Mouse (Mus musculus) bone marrow macrophage, adult 2 months (primary cell): ENCODE measurements at regions not wholly inside any gene's neighbourhood (a gene's known extent, or its start where the extent isn't known, plus 50 kb on each side); places are given as distances from the start of the nearest gene placed in this dataset.

Experiments
- H3K27ac ChIP-seq: 2 replicates; pipeline ENCODE4 v1.5.1; 2012; ENCODE audit warnings: low read depth, low read length; ENCODE audit not compliant: insufficient read depth
- H3K4me1 ChIP-seq: 2 replicates; pipeline ENCODE4 v1.6.1; 2012; ENCODE audit warnings: low read length; ENCODE audit not compliant: control insufficient read depth, insufficient read depth
- H3K4me3 ChIP-seq: 2 replicates; pipeline ENCODE4 v1.5.1; 2012; ENCODE audit warnings: mild to moderate bottlenecking, low read length, moderate library complexity; ENCODE audit not compliant: insufficient read depth
- CTCF ChIP-seq: IDR thresholded peaks from 2 replicates; pipeline ENCODE4 v1.5.1; 2012; ENCODE audit warnings: low read depth, mild to moderate bottlenecking, low read length, moderate library complexity
- POLR2A ChIP-seq: IDR thresholded peaks from 2 replicates; pipeline ENCODE4 v1.6.1; 2012; ENCODE audit warnings: mild to moderate bottlenecking, low read depth, low read length, borderline replicate concordance

- TF ChIP-seq POLR2A (no peak), CTCF (no peak)
- no peak overlapping the region for H3K27ac ChIP-seq
- H3K4me1 ChIP-seq = no peaks in the 10 kb centered on the region
These were observed 646.7 kb downstream of the Rab28 start for GRCm38 (mm10) chr5:41061222-41061621.

GRCm38 (mm10) chr5:41058015-41058414 lies 649.9 kb downstream of the Rab28 start:
- no peak for TF ChIP-seq CTCF
- TF ChIP-seq POLR2A = no peak
- no peak overlapping the region for H3K4me3 ChIP-seq
- H3K4me1 ChIP-seq = no peaks in the 10 kb centered on the region
- no peak overlapping the region for H3K27ac ChIP-seq

More at GRCm38 (mm10) chr5:41061222-41061621, 646.7 kb downstream of the Rab28 start:
- no peak overlapping the region for H3K4me3 ChIP-seq

- no peaks in the 10 kb centered on the region for H3K4me1 ChIP-seq
- no peak overlapping the region for H3K27ac ChIP-seq
- no peak for TF ChIP-seq CTCF
- TF ChIP-seq POLR2A = no peak
- no peak overlapping the region for H3K4me3 ChIP-seq
These were observed 656.0 kb downstream of the Rab28 start for GRCm38 (mm10) chr5:41051948-41052347.

GRCm38 (mm10) chr5:41048515-41048914 lies 659.4 kb downstream of the Rab28 start:
- H3K27ac ChIP-seq = no peak overlapping the region

GRCm38 (mm10) chr5:41045221-41045620 lies 662.7 kb downstream of the Rab28 start:
- TF ChIP-seq CTCF (no peak), POLR2A (no peak)
- H3K27ac ChIP-seq = no peak overlapping the region
- no peaks in the 10 kb centered on the region for H3K4me1 ChIP-seq
- H3K4me3 ChIP-seq = no peak overlapping the region

More at GRCm38 (mm10) chr5:41048515-41048914, 659.4 kb downstream of the Rab28 start:
- TF ChIP-seq POLR2A (no peak), CTCF (no peak)
- Histone ChIP-seq H3K4me3 (no peak overlapping the region), H3K4me1 (no peaks in the 10 kb centered on the region)

GRCm38 (mm10) chr5:41044465-41044864 lies 663.5 kb downstream of the Rab28 start:
- H3K4me1 ChIP-seq = no peaks in the 10 kb centered on the region
- no peak overlapping the region for H3K27ac ChIP-seq
- no peak overlapping the region for H3K4me3 ChIP-seq
- TF ChIP-seq CTCF = no peak
- TF ChIP-seq POLR2A = no peak

DNA sequence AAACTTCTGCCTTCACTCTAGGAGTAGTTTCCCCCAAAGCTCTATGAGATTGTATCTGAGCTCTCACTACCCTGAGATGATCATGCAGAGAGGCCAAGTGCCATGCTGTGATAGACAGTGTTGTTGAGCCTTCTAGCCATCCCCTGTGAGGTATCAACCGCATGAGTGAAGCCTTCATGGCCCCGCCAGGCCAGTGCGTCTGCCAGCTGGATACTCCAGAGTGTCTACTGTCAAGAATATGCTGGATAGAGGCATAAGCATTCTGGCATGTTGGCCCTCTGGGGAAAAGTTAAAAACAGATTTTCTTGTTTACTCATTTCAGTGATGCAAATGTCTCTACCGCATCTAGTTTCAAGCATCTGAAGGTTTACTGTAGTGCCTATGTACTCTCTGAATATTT lies 669.2 kb downstream of the Rab28 start:
- TF ChIP-seq POLR2A (no peak), CTCF (no peak)
- H3K4me1 ChIP-seq = no peaks in the 10 kb centered on the region

DNA sequence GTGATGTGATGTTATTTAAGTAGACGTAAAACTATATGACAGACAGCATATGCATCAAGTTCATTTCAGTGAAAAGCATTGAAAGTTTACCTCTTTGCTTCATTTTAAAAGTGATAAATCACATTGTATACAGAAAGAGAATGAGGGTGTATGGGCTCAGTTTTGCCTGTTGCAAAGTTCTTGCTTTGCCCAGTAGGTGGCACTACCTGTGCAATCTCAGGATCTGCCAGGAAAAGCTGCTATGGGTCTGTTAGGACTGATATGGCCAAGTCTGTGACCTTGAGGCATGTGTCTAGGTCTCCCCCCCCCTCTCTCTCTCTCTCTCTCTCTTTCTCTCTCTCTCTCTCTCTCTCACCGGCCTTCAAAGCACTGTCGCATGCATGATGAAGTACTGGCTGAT lies 701.3 kb downstream of the Rab28 start:
- TF ChIP-seq POLR2A (no peak), CTCF (0 out of 2 replicates have a peak, but pooled peaks have one; percentile 24)
- no peak overlapping the region for H3K4me3 ChIP-seq
- no peak overlapping the region for H3K27ac ChIP-seq
- H3K4me1 ChIP-seq = no peaks in the 10 kb centered on the region

More for the DNA sequence above, 669.2 kb downstream of the Rab28 start:
- Histone ChIP-seq H3K27ac (no peak overlapping the region), H3K4me3 (no peak overlapping the region)

- Histone ChIP-seq H3K27ac (no peak overlapping the region), H3K4me3 (no peak overlapping the region), H3K4me1 (no peaks in the 10 kb centered on the region)
- TF ChIP-seq POLR2A = no peak
- TF ChIP-seq CTCF = no peak
These were observed 721.4 kb downstream of the Rab28 start for GRCm38 (mm10) chr5:40986562-40986961.

DNA sequence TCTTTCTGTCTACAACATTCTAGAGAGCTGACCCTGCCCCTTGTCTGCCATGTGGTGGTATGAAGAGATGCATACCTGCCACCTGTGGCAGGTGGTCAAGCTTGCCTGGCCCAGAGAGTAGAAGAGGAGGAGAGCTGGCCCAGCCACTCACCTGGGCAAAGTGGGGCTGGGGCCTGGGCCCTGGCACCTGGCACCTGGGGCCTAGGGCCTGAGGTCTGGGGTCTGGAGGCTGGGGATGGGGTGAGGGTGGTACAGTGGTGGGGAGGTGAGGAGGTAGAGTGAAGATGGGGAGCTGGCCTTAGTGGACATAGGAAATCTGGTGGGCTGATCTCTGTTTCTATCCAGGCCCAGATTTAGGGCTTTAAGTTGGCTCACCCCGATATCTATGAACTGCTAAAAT lies 733.1 kb downstream of the Rab28 start:
- TF ChIP-seq POLR2A = no peak
- no peak for TF ChIP-seq CTCF
- H3K4me3 ChIP-seq = no peak overlapping the region
- H3K27ac ChIP-seq = no peak overlapping the region

More for the DNA sequence above, 733.1 kb downstream of the Rab28 start:
- no peaks in the 10 kb centered on the region for H3K4me1 ChIP-seq
